Mouse (Mus musculus): ENCODE measurements at regions not wholly inside any gene's neighbourhood (a gene's known extent, or its start where the extent isn't known, plus 50 kb on each side); places are given as distances from the start of the nearest gene placed in this dataset.

GRCm38 (mm10) chr1:168582434-168582833, 150.4 kb upstream of the Pbx1 start:
- no peak for DNase-seq (ENCODE audit: extremely low spot score in 1 of 2, low spot score in 1 of 2)

GRCm38 (mm10) chr1:168569930-168570515, 138.0 kb upstream of the Pbx1 start:
- DNase-seq (ENCODE audit: extremely low spot score in 1 of 2, low spot score in 1 of 2): no peak

GRCm38 (mm10) chr1:168552394-168552793, 120.3 kb upstream of the Pbx1 start:
- no peak for DNase-seq (ENCODE audit: extremely low spot score in 1 of 2, low spot score in 1 of 2)

DNA sequence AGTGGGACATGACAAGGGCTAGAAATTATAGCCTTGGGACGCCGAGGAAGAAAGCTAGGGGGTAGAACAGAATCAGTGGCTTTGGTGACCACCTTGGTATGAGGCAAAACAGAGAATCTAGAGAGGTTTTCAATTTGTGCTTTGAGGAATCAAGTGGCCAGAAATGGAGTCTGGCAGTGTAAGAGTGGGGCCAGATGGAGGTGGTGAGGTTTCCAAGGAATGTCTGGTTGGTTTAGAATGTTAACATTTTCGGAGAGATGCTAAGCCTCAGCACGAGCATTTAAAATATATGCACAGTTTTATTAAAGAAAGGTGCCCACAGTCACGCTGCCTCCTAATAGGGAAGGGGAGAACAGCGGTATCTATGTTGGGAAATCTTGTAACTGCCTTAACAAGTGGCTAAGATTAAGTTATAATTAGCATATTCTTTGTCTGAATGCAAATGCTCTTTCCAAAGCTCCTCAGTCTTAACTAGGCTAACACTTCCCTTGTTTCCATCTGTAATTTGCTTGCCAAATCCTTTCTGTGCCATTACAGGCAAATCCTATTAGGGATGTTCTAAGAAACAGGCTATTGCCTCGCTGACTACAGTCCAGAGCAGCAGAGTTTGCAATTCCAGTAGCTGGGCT, 117.9 kb upstream of the Pbx1 start:
- DNase-seq (ENCODE audit: extremely low spot score in 1 of 2, low spot score in 1 of 2): peak; percentile 9 to 54

DNA sequence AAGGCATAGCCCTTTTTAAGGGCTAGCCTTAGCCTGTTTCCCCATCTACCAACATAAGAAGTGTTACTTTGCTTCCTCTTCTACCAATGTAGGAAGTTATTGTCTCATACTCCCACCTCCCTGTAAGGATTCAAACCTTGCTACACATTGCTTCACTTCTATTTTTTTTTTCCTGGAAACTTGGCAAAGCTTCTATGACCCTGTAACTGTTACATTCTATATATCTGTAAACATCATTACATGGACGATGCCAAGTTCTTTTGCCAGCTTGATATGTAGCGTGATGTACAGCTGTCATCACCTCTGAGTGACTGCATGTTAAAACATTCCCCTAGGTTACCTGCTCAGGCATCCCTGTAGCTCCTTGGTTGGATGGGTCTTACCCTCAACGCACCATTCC, 114.1 kb upstream of the Pbx1 start:
- no peak for DNase-seq (ENCODE audit: extremely low spot score in 1 of 2, low spot score in 1 of 2)

DNA sequence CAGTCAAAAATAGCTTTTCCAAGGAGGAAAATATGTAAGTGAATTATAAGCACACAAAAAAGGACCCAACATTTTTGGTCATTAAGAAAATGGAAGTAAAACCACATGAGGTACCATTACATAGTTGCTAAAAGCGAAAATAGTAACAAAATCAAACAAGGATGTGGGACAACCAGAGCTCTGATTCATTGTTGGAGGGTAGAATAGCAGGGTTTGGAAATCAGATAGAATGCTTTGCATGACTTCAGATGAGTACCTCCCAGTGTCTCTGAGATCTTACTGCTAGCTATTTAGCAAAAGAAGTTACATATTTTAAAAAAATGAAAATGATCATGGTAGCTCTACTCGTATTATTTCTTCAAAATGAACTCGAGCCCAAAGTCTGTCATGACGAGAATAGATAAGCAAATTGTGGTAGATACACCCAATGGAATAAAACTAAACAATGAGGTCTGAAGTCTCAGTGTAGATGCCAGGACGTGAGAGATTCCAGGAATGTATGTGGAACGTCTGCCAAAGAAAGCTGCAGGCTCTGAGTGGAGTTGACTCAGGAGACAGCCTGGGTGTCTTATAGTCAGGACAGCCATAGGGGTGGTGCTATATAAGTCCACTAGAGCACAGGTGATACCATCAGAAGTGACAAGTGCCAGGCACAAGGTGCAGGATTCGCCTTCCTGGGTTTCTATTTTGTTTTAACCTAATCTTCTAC, 113.2 kb upstream of the Pbx1 start:
- no peak for DNase-seq (ENCODE audit: extremely low spot score in 1 of 2, low spot score in 1 of 2)

DNA sequence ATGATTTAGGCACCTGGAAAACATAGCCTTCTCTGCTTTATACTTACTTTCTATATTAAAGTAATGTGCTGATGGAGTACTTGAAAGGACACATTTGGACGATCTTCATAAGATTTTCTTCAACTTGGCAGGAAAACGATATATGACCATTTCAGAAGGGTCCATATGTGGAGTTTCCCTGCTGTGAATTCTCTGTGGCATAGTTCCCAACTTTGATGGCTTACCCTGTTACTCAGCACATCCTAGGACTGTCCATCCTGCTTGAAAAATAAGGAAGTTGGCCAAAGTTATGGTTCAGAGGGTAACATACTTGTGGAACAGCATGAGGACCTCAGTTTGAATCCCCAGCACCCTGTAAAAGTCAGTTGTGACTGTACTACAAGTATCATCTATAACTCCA, 109.2 kb upstream of the Pbx1 start:
- no peak for DNase-seq (ENCODE audit: extremely low spot score in 1 of 2, low spot score in 1 of 2)

DNA sequence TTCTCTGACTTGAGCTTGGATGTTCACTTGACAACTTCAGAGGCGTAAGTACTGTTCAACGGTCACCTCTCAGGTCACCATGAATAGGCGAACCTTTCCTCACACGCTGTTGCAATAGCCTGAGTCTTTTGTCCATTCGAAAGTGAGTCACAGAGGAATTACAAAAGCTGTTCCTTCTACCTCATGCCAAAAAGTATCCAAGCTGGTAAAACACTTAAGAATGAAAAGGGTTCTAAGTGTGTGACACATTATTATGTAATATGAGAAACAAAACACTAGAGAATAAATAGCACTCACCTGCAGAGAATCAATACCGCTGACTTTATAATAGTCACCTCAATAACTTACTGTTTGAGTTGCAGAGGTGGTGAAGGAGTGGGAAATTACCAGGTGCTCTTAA, 86.0 kb upstream of the Pbx1 start:
- DNase-seq (ENCODE audit: extremely low spot score in 1 of 2, low spot score in 1 of 2): peak in 1 of 2 experiments; percentile 3

GRCm38 (mm10) chr1:168506326-168506725, 74.3 kb upstream of the Pbx1 start:
- DNase-seq (ENCODE audit: extremely low spot score in 1 of 2, low spot score in 1 of 2): no peak

DNA sequence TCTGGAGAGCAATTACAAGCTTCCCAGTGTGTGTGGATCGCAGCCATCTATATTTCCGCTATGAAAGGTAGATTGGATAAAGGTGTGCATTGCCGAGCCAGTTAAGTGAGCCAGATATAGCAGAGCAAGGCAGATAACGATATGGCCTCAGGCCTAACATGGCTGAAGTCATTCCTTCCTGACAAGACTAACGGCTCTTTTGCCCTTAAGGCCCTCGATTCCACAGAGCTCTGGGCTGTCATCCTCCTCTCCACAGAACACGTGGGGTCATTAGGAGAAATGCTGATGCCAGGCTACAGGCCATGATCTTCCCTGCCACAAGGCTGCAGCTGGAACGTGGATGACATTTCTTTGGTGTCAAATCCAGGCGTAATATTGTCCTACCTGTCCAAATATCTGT, 72.7 kb upstream of the Pbx1 start:
- no peak for DNase-seq (ENCODE audit: extremely low spot score in 1 of 2, low spot score in 1 of 2)

DNA sequence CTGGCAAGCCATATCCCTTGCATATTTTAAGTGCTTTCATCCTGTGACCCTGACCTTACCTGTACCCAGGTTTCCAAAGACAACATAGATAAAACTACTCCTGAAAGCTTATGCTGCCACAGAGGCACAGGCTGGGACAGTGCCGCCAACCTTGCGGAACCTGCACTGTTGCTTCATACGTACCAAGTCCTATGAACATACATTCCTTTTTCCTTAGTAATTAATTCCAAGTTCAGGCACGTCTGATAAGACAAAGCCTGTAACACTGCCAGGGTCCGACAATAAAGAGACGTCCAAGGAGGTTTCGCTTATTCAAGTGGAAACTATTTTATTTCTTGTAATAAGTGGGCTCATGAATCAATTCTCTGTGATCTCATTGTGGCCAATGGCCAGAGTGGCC, 70.2 kb upstream of the Pbx1 start:
- no peak for DNase-seq (ENCODE audit: extremely low spot score in 1 of 2, low spot score in 1 of 2)

DNA sequence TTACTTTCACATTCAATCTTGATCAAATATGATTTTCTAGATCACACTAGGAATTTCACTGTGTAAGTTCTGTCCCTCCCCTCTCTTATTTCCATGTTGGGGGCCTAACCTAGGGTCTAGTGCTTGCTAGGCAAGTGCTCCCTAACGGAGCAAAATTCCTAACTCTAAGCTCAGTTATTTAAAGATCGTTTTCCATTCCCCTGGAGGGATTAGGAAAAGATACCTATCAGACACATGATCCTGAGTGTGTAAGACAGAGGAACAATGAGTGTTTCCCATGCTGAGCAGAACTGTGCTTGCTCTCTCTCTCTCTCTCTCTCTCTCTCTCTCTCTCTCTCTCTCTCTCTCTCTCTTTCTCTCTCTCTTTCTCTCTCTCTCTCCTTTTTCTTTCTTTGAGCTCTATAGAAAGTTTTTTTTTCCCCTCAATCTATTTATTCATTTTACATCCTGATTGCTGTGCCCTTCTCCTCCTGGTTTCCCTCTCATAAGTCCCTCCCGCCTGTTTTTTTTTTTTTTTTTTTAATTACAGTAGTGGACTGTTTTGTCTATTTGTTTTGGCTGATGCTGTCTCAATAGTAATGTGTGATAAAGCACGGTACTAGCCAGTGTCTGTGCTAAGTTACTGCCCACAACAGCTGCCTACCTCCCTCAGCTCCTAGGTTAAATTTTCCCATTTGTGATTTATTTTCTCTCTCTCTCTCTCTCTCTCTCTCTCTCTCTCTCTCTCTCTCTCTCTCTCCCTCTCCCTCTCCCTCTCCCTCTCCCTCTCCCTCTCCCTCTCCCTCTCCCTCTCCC, 69.5 kb upstream of the Pbx1 start:
- no peak for DNase-seq (ENCODE audit: extremely low spot score in 1 of 2, low spot score in 1 of 2)

- no peak for DNase-seq (ENCODE audit: extremely low spot score in 1 of 2, low spot score in 1 of 2)
Measured at GRCm38 (mm10) chr1:168497801-168498200, 65.7 kb upstream of the Pbx1 start.

- peak in 1 of 2 experiments; percentile 40 for DNase-seq (ENCODE audit: extremely low spot score in 1 of 2, low spot score in 1 of 2)
Measured at GRCm38 (mm10) chr1:168495687-168496527, 63.8 kb upstream of the Pbx1 start.

GRCm38 (mm10) chr1:168487492-168487891, 55.4 kb upstream of the Pbx1 start:
- DNase-seq (ENCODE audit: extremely low spot score in 1 of 2, low spot score in 1 of 2): no peak

DNA sequence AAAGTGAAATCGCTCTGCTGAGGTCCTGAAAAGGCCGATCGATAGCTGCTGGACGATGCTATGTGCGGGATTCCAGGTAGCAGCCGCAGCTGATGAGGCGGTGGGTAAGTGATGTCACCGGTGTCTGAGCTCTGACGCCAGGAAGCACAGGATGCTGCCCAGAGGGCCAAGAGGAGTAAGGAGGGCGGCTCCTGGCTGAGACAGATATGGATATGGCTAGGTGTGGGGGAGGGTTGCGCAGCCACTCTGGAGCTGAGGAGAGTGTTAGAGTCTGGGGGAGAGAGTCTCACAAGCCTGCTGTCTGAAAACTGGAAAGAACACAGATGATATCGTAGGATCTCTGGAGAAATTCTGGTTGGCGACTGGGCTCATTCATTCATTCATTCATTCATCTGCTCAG, 51.6 kb upstream of the Pbx1 start:
- DNase-seq (ENCODE audit: extremely low spot score in 1 of 2, low spot score in 1 of 2): no peak

Measured in frontal cortex, adult 2 months (tissue).